Mouse (Mus musculus) embryonic facial prominence, embryonic 15.5 days (tissue): ENCODE data around the gene Stc2. TPM values are rescaled to one million over a fixed set of nuclear protein-coding genes. Genes with fewer than 3 reads are reported as not detected.

Experiments used
- polyA plus RNA-seq: library from polyadenylated mRNA; unstranded; fragments of >200 nt; fragmentation: Nextera tagmentation; extraction: Ambion mirVana; gene quantifications from 2 replicates; pipeline ENCODE4 v1.2.1, GENCODE M21; 2015

The Stc2 gene
- polyA plus RNA-seq, 1 experiment from 2014 or later = 3.3 TPM

Other genes starting within 250 kb of the Stc2 start
- not detected in 2 replicates for gene Gm17332, start 187.6 kb downstream of the Stc2 start, polyA plus RNA-seq